Mouse (Mus musculus) layer of hippocampus, postnatal 36 days (tissue): ENCODE measurements around the gene Syp. TPM values are rescaled to one million over a fixed set of nuclear protein-coding genes. Genes with fewer than 3 reads are reported as not detected.

Experiments
- total RNA-seq, 2 experiments: library from RNA; stranded (reverse); gene quantifications; 2 replicates each; pipeline ENCODE4 v1.2.3; 2021

Gene Syp
- total RNA-seq, 2 experiments from 2014 or later, result 1,719 to 2,032 TPM

Other genes starting within 250 kb of the Syp start
- under 1 TPM in 1 of 2 experiments, not detected in 1; 0.23 TPM for gene Foxp3, start 64.8 kb upstream of the Syp start, total RNA-seq
- 10 to 100 TPM; 15.3 to 18.4 TPM for gene Ppp1r3f, start 64.2 kb upstream of the Syp start, total RNA-seq
- gene Ccdc22, start 33.0 kb upstream of the Syp start, total RNA-seq, result 10 to 100 TPM; 23.7 to 26.3 TPM
- not detected for gene Cacna1f, start 31.4 kb upstream of the Syp start, total RNA-seq
- under 1 TPM; 0.62 to 0.99 TPM for gene Prickle3, start 18.8 kb downstream of the Syp start, total RNA-seq
- gene Plp2, start 32.9 kb downstream of the Syp start, total RNA-seq, result 1 to 10 TPM; 5.1 to 5.7 TPM
- under 1 TPM; 0.15 to 0.30 TPM for gene Magix, start 42.8 kb downstream of the Syp start, total RNA-seq
- 10 to 100 TPM; 35.0 to 36.2 TPM for gene Gpkow, start 58.7 kb downstream of the Syp start, total RNA-seq
- gene Wdr45, start 75.9 kb downstream of the Syp start, total RNA-seq, result 10 to 100 TPM; 56.6 to 65.1 TPM
- gene Gm45208, start 83.8 kb downstream of the Syp start, total RNA-seq, result under 1 TPM in 1 of 2 experiments, not detected in 1; 0.61 TPM
- gene Praf2, start 90.0 kb downstream of the Syp start, total RNA-seq, result 100 to 1,000 TPM; 101 to 104 TPM
- gene Ccdc120, start 112.4 kb downstream of the Syp start, total RNA-seq, result 10 to 100 TPM; 14.3 to 16.0 TPM
- gene Tfe3, start 124.1 kb downstream of the Syp start, total RNA-seq, result 10 to 100 TPM; 26.7 to 27.4 TPM
- gene Gripap1, start 151.3 kb downstream of the Syp start, total RNA-seq, result 100 to 1,000 TPM in 1 of 2 experiments, 10 to 100 TPM in 1; 92.2 to 106 TPM
- gene Kcnd1, start 183.8 kb downstream of the Syp start, total RNA-seq, result 10 to 100 TPM in 1 of 2 experiments, 1 to 10 TPM in 1; 7.3 to 10.3 TPM
- gene Otud5, start 202.9 kb downstream of the Syp start, total RNA-seq, result 10 to 100 TPM; 79.8 to 82.6 TPM
- 10 to 100 TPM; 57.8 to 58.6 TPM for gene Pim2, start 239.8 kb downstream of the Syp start, total RNA-seq
- gene Slc35a2, start 245.6 kb downstream of the Syp start, total RNA-seq, result 10 to 100 TPM; 39.9 to 40.9 TPM